Mouse (Mus musculus): ENCODE results near the gene Tm6sf2. TPM values are rescaled to one million over a fixed set of nuclear protein-coding genes. Genes with fewer than 3 reads are reported as not detected.

Tm6sf2 gene
- total RNA-seq, 1 experiment from 2014 or later: 0.93 TPM

DNA sequence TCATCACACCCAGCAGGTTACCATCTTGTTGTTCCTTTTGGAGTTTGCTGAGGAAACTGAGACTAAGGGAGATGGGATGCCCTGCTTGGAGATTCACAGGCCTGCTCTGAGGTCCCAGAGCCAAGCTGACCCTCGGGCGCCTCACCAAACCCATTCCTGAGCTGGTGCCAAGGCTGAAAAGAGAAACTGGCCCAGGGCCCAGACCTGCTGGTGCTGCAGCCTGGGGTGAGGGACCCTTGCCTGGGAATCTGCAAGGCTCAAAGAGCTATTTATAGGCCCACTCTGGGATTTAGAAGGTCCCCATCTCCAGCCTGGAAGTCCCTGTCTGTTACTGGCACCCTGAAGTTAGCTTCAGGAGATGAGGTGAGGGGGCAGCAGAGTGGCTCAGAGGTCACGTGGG lies 55.7 kb downstream of the Tm6sf2 start:
- no peak for ATAC-seq (ENCODE audit: extremely low read depth, insufficient number of reproducible peaks, low FRiP score, poor library complexity, severe bottlenecking)

DNA sequence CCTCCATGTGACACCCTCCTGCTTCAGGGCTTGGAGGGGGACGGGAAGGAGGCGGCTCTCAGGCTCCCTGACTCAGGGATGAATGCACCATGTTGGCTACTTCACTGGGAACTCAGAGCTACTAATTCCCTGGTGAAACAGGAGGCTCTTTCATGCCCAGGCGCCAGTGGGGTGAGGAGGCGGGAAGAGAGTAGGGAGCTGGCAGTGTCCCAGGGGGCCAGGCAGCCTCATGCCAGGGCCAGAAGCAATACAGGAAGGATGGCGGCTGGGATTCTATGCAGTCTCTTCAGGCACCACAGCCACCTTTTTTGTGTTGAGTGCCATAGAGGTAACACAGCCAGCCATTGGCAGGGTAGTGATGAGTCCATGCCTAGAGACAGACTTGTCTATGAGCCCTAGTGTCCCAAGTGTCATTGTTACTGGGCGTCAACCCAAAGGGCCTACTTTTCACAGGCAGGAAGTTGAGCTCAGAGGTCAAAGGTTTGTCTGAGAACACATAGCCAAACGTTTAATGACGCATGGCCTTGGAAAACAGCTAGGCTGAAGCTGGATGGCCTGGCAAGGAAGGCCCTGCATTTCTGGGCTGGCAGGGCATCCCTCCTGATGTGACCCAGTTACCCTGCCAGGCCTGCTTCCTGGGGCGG lies 56.7 kb downstream of the Tm6sf2 start:
- no peak for ATAC-seq (ENCODE audit: extremely low read depth, insufficient number of reproducible peaks, low FRiP score, poor library complexity, severe bottlenecking)

Other genes with a start within 250 kb of the Tm6sf2 start
- gene Pbx4, start 240.4 kb upstream of the Tm6sf2 start, total RNA-seq (2017): 5.8 and 9.8 TPM in 2 replicates
- not detected in 2 replicates for gene Cilp2, start 185.2 kb upstream of the Tm6sf2 start, total RNA-seq (2017)
- gene Tssk6, start 170.7 kb upstream of the Tm6sf2 start, total RNA-seq (2017): 0.93 and 1.7 TPM in 2 replicates
- gene Ndufa13, start 170.4 kb upstream of the Tm6sf2 start, total RNA-seq (2017): 55.9 and 58.3 TPM in 2 replicates
- gene Yjefn3, start 170.2 kb upstream of the Tm6sf2 start, total RNA-seq (2017): 0.61 TPM in 1 of 2 replicates, not detected in the other
- gene Gatad2a, start 76.5 kb upstream of the Tm6sf2 start, total RNA-seq (2017): 52.6 and 64.2 TPM in 2 replicates
- gene Mau2, start 30.2 kb upstream of the Tm6sf2 start, total RNA-seq (2017): 104 and 111 TPM in 2 replicates
- gene Sugp1, start 30.1 kb upstream of the Tm6sf2 start, total RNA-seq (2017): 46.8 and 51.9 TPM in 2 replicates
- not detected in 2 replicates for gene Hapln4, start 10.5 kb downstream of the Tm6sf2 start, total RNA-seq (2017)
- gene Ncan, start 47.9 kb downstream of the Tm6sf2 start, total RNA-seq (2017): not detected in 2 replicates
- 4.7 and 5.2 TPM in 2 replicates for gene Nr2c2ap, start 58.4 kb downstream of the Tm6sf2 start, total RNA-seq (2017)
- 17.1 and 18.7 TPM in 2 replicates for gene Rfxank, start 66.2 kb downstream of the Tm6sf2 start, total RNA-seq (2017)
- gene Borcs8, start 66.6 kb downstream of the Tm6sf2 start, total RNA-seq (2017): 55.7 and 63.4 TPM in 2 replicates
- gene Mef2b, start 66.8 kb downstream of the Tm6sf2 start, total RNA-seq (2017): 0.70 and 0.86 TPM in 2 replicates
- gene Tmem161a, start 99.4 kb downstream of the Tm6sf2 start, total RNA-seq (2017): 6.8 and 15.2 TPM in 2 replicates
- 3.2 and 5.0 TPM in 2 replicates for gene Slc25a42, start 139.4 kb downstream of the Tm6sf2 start, total RNA-seq (2017)
- 39.7 and 43.2 TPM in 2 replicates for gene Sugp2, start 161.3 kb downstream of the Tm6sf2 start, total RNA-seq (2017)
- gene Armc6, start 161.5 kb downstream of the Tm6sf2 start, total RNA-seq (2017): 5.8 and 6.9 TPM in 2 replicates
- gene Homer3, start 209.9 kb downstream of the Tm6sf2 start, total RNA-seq (2017): 4.4 and 6.3 TPM in 2 replicates
- 50.1 and 57.6 TPM in 2 replicates for gene Ddx49, start 229.6 kb downstream of the Tm6sf2 start, total RNA-seq (2017)
- 67.8 and 67.9 TPM in 2 replicates for gene Cope, start 229.6 kb downstream of the Tm6sf2 start, total RNA-seq (2017)
- not detected in 2 replicates for gene Cers1, start 242.9 kb downstream of the Tm6sf2 start, total RNA-seq (2017)